Mouse (Mus musculus) yolk sac, embryonic 10.5 days (tissue): ENCODE data around the gene 1810010D01Rik.

Experiments used
- DNase-seq: peaks from one replicate; pipeline ENCODE4 v3.0.0-alpha.2; 2017; ENCODE audit warnings: low spot score

Gene 1810010D01Rik

DNA sequence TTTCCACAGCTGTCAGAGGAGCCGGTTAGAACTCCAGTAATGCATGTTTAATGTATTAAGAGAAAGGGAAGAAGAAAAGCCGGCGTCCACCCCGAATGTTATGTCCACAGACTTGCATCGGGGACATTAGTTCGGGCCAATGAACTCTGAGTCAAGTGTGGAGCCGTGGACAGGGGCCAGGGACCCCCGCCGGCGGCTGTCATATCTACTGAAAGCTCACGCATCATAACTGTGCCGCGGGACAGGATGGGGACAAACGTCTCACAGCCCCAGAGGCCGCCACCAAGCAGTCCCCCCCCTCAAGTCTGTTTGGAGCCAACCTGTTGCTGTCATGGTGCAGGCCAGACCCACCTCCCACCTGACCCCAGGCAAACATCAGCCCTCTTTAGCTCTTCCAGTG lies 34.4 kb downstream of the 1810010D01Rik start:
- no peak for DNase-seq

GRCm38 (mm10) chr7:145173116-145173515 lies 34.8 kb downstream of the 1810010D01Rik start:
- no peak for DNase-seq

DNA sequence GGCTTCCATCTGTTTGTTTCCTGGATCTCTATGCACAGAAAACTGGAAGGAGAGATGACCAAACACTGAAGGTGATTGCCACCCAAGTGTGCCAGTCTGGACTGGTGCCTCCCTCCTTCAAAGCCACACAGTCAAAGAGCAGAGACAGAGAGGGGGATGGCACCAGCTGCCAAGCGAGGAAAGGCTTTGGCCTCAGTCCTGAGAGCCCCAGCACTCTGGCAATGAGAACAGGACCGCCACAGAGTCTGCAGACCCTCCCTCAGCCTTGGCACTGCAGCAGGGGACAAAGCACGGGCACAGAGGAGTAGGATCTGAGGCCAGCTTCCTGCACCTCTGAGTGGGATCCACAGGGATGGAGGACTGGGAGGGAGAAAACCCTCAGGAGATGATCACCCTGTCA lies 38.2 kb downstream of the 1810010D01Rik start:
- no peak for DNase-seq

DNA sequence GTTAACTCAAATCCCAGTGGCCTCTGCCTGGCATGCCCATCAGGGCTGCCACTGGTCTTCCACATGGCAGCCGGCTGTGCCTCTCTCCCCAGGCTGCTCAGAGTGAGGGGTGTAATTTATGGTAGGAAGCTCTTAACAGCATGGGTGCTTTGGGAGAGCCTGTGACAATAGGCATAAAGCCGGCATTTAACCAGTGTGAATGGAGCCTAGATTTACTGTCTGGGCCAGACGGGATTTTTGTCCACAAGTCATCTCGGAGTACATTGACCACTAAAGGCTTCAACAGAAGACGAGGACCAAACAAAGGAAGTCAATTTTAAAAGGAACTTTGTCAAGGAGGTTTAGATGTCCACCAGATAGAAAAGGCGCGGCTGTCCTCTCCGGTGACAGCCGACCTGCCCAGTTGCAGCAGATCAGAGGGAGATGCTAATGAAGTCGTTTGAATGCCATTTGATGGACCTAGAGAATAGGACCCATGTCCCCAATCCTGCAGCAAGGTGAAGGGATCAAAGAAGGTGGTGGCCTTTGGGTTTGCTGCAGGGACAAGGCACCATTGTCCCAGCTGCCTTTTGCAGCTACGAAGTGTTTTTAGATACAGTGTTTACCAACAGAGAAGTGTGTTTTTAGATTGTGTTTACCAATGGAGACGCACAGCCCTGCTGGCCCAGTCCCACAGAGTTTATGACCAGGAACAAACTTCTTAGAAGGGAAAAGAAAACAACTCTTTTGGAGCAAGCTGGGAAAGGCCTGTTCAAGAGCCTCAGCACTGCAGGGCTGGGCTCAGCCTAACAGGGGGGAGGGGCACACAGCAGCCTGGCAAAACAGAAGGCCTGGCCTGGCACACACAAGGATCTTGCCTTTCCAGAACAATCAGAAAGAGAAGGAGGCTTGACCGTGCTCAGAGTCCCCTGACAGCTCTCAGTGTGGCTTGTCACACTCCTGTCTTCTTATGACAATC lies 48.4 kb downstream of the 1810010D01Rik start:
- no peak for DNase-seq
